ENCODE assay signal across 8 mouse cellular contexts in the genomic region with DNA sequence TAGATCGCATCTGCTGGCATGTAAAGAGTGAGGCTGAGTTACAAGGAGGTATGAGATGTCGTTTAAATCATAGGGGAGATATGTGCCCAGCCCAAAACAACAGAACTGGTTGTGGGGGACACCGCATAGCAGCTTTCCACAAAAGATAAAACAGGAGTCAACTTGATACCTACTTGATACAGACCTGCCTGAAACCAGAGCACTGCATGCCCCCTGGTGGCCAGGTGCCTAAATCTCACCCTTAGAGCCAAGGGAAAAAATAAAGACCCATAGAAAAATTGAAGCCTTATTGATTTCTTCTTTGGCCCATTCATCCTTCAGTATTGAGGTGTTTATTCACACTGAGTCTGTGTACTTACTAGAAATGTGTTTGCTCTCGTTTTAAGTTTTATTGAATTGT. TPM values are rescaled to one million over a fixed set of nuclear protein-coding genes. Genes with fewer than 3 reads are reported as not detected.
A peak's percentile ranks its signal among the peaks of the same experiment; 100 is the strongest.
DNase-seq lines count a peak whose midpoint lies in the region; ATAC-seq lines count a peak whose summit lies in the region.

No protein-coding gene starts in this region.

- H3K4me3 ChIP-seq in midbrain, embryonic 15.5 days: no peak overlapping the region
- H3K4me3 ChIP-seq in midbrain, embryonic 11.5 days (ENCODE audit: low read depth, low read length): no peak overlapping the region
- no peak overlapping the region for H3K4me3 ChIP-seq in hindbrain, embryonic 10.5 days

- H3K9me3 ChIP-seq in midbrain, embryonic 15.5 days: no peaks in the 10 kb centered on the region
- H3K9me3 ChIP-seq in midbrain, embryonic 11.5 days (ENCODE audit: control insufficient read depth, low read length): no peaks in the 10 kb centered on the region
- H3K9me3 ChIP-seq in hindbrain, embryonic 10.5 days: no peaks in the 10 kb centered on the region

- H3K4me2 ChIP-seq in midbrain, embryonic 15.5 days: no peak overlapping the region
- no peak overlapping the region for H3K4me2 ChIP-seq in midbrain, embryonic 11.5 days

- no peaks in the 10 kb centered on the region for H3K27me3 ChIP-seq in midbrain, embryonic 15.5 days (replicated peaks)
- no peaks in the 10 kb centered on the region for H3K27me3 ChIP-seq in midbrain, embryonic 11.5 days (ENCODE audit: control insufficient read depth, insufficient read depth, low read length)
- H3K27me3 ChIP-seq in hindbrain, embryonic 10.5 days (ENCODE audit: insufficient read depth, poor library complexity, severe bottlenecking): no peaks in the 10 kb centered on the region

- no peaks in the 10 kb centered on the region for H3K36me3 ChIP-seq in midbrain, embryonic 15.5 days (replicated peaks)
- H3K36me3 ChIP-seq in midbrain, embryonic 11.5 days (ENCODE audit: control insufficient read depth, insufficient read depth, low read length): no peaks in the 10 kb centered on the region
- H3K36me3 ChIP-seq in hindbrain, embryonic 10.5 days: peaks cover 68% of the 10 kb centered on the region

- no peak overlapping the region for H3K9ac ChIP-seq in midbrain, embryonic 15.5 days
- no peak overlapping the region for H3K9ac ChIP-seq in midbrain, embryonic 11.5 days (ENCODE audit: low read length)

- 78% methylated on average over 4 of the region's 4 CpGs for WGBS in midbrain, embryonic 15.5 days
- 82% methylated on average over 4 of the region's 4 CpGs for WGBS in midbrain, embryonic 11.5 days
- WGBS in hindbrain, embryonic 10.5 days: 84% methylated on average over 4 of the region's 4 CpGs

- H3K27ac ChIP-seq in midbrain, embryonic 15.5 days: no peak overlapping the region
- no peak overlapping the region for H3K27ac ChIP-seq in midbrain, embryonic 11.5 days (ENCODE audit: low read depth, low read length)
- H3K27ac ChIP-seq in hindbrain, embryonic 10.5 days: no peak overlapping the region

- ATAC-seq in midbrain, embryonic 15.5 days (replicated peaks): peak; percentile 13; the same call in 1 of the 2 replicates
- ATAC-seq in midbrain, embryonic 11.5 days (ENCODE audit: low FRiP score): no peak

- peak; percentile 23 to 41 for DNase-seq in adrenal gland, adult 18-20 months (ENCODE audit: low spot score in 2 of 2)
- DNase-seq in adrenal gland, adult 8-10 months: no peak
- no peak for DNase-seq in midbrain, embryonic 11.5 days (ENCODE audit: low spot score, missing footprints)
- peak; percentile 37 for DNase-seq in c-Kit-positive CD71-positive TER-119-positive erythroid progenitor cells, embryonic 14.5 days (ENCODE audit: low spot score)
- peak; percentile 66 for DNase-seq in kidney, postnatal 10 days
- peak; percentile 32 to 74 for DNase-seq in spleen, adult 18-20 months
- DNase-seq in hindbrain, embryonic 10.5 days (ENCODE audit: low spot score): no peak

- H3K4me1 ChIP-seq in midbrain, embryonic 15.5 days: peaks cover 2% of the 10 kb centered on the region; the same call in 1 of the 2 replicates
- H3K4me1 ChIP-seq in midbrain, embryonic 11.5 days (ENCODE audit: control insufficient read depth, insufficient read depth, low read length): no peaks in the 10 kb centered on the region
- peaks cover 4% of the 10 kb centered on the region for H3K4me1 ChIP-seq in hindbrain, embryonic 10.5 days (replicated peaks)

RNA-seq across cellular contexts. Expression of a gene that starts 45.5 kb away (rescaled TPM):
- under 1 TPM; 0.74 to 0.86 TPM for total RNA-seq in adrenal gland, adult 18-20 months (2021)
- under 1 TPM in 3 of 4 experiments, not detected in 1; 0.37 to 0.78 (median 0.46) TPM for total RNA-seq in adrenal gland, adult 8-10 months (2022)
- 0.96 and 1.2 TPM in 2 replicates for polyA plus RNA-seq in midbrain, embryonic 15.5 days (2015; fragmentation: Nextera tagmentation; extraction: Ambion mirVana)
- polyA plus RNA-seq in midbrain, embryonic 11.5 days (2014; fragmentation: Nextera tagmentation; extraction: Ambion mirVana): 0.19 and 0.22 TPM in 2 replicates
- 0.11 and 0.18 TPM in 2 replicates for polyA plus RNA-seq in hindbrain, embryonic 10.5 days (2016; fragmentation: Nextera tagmentation; extraction: Ambion mirVana)

Comparison
In these comparisons a context has a peak if more than half of its experiments do, and no peak if none do; other contexts are left out.
1. DNase-seq: peak in adrenal gland, adult 18-20 months (2 of 2), c-Kit-positive CD71-positive TER-119-positive erythroid progenitor cells, embryonic 14.5 days (single experiment), kidney, postnatal 10 days (single experiment) and spleen, adult 18-20 months (2 of 2); none in adrenal gland, adult 8-10 months (single experiment), midbrain, embryonic 11.5 days (single experiment) and hindbrain, embryonic 10.5 days (single experiment).